Mouse (Mus musculus) spleen, adult 2 months (tissue): ENCODE measurements at regions not wholly inside any gene's neighbourhood (a gene's known extent, or its start where the extent isn't known, plus 50 kb on each side); places are given as distances from the start of the nearest gene placed in this dataset.

Source experiments
- CTCF ChIP-seq: fragments of 200-500 bp; IDR thresholded peaks from 2 replicates; pipeline ENCODE4 v1.5.1; 2011; ENCODE audit warnings: mild to moderate bottlenecking, inconsistent platforms; ENCODE audit not compliant: insufficient read depth, insufficient read length, insufficient replicate concordance; ENCODE audit errors: extremely low read depth
- POLR2A ChIP-seq: fragments of 200-500 bp; IDR thresholded peaks from 2 replicates; pipeline ENCODE4 v1.6.1; 2011; ENCODE audit warnings: low read depth, low read length, inconsistent platforms

- TF ChIP-seq CTCF, result no peak
- TF ChIP-seq POLR2A, result no peak
Measured at GRCm38 (mm10) chr13:7103289-7103688, 454.7 kb upstream of the Pfkp start.
